Mouse (Mus musculus) liver, embryonic 12.5 days (tissue): ENCODE measurements around the gene Lctl. TPM values are rescaled to one million over a fixed set of nuclear protein-coding genes. Genes with fewer than 3 reads are reported as not detected.

Experiments used
- ATAC-seq: fragments of 200-750 bp; cut with Nextera tagmentation; 2 replicates; pipeline ENCODE4 v1.8.0; 2017; ENCODE audit warnings: moderate number of reproducible peaks, mild to moderate bottlenecking, moderate library complexity
- H3K27ac ChIP-seq: fragments of 300-500 bp; sonication (generic); 2 replicates; pipeline ENCODE4 v1.5.1; 2016; ENCODE audit warnings: mild to moderate bottlenecking
- H3K27me3 ChIP-seq: fragments of 300-500 bp; sonication (generic); replicated peaks from 2 replicates; pipeline ENCODE4 v1.6.1; 2016; ENCODE audit warnings: mild to moderate bottlenecking, moderate library complexity
- H3K36me3 ChIP-seq: fragments of 300-500 bp; sonication (generic); 2 replicates; pipeline ENCODE4 v1.6.1; 2016; ENCODE audit warnings: mild to moderate bottlenecking, moderate library complexity
- H3K4me1 ChIP-seq: fragments of 300-500 bp; sonication (generic); 2 replicates; pipeline ENCODE4 v1.6.1; 2016
- H3K4me2 ChIP-seq: fragments of 300-500 bp; sonication (generic); 2 replicates; pipeline ENCODE4 v1.6.1; 2016; ENCODE audit warnings: mild to moderate bottlenecking, moderate library complexity
- H3K4me3 ChIP-seq: fragments of 300-500 bp; sonication (generic); 2 replicates; pipeline ENCODE4 v1.5.1; 2016; ENCODE audit warnings: mild to moderate bottlenecking, moderate library complexity
- H3K9ac ChIP-seq: fragments of 300-500 bp; sonication (generic); 2 replicates; pipeline ENCODE4 v1.6.1; 2016; ENCODE audit warnings: mild to moderate bottlenecking, moderate library complexity
- H3K9me3 ChIP-seq: fragments of 300-500 bp; sonication (generic); replicated peaks from 2 replicates; pipeline ENCODE4 v1.6.1; 2016; ENCODE audit warnings: mild to moderate bottlenecking, moderate library complexity
- WGBS: fragments of 180-500 bp; shearing (Covaris S2); methylation state at CpG from one replicate; pipeline ENCODE4 v1.1.7; 2016; ENCODE audit not compliant: insufficient replicate concordance; 5-methylcytosine and 5-hydroxymethylcytosine counted together
- polyA plus RNA-seq: library from polyadenylated mRNA; unstranded; fragments of >200 nt; fragmentation: Nextera tagmentation; extraction: Ambion mirVana; gene quantifications from 2 replicates; pipeline ENCODE4 v1.2.1, GENCODE M21; 2016

Lctl gene
- polyA plus RNA-seq, 1 experiment from 2014 or later: not detected

DNA sequence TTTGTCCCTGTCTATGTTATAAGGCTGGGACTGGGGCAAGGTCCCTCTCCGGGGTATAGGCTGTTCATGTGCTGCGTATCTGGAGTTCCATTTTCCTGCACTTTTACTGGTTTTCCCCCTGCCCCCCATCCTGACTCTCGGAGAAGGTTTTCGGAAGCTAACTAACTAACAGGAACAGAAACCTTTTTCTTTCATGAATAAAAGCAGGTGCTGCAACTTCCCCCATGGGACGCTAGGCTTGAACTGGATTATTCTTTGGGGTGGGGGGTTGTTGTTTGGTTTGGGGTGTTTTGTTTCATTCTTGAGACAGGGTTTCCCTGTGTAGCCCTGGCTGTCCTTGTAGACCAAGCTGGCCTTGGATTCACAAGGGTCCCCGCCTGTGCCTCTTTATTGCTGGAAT, 30.4 kb upstream of the Lctl start:
- Histone ChIP-seq H3K4me3 (peak overlapping the region; percentile 68), H3K36me3 (0 out of 2 replicates have a peak, but pooled peaks cover 9% of the 10 kb centered on the region), H3K4me2 (peak overlapping the region; percentile 78), H3K9ac (peak overlapping the region; percentile 66), H3K27me3 (no peaks in the 10 kb centered on the region), H3K9me3 (no peaks in the 10 kb centered on the region), H3K4me1 (peaks cover 71% of the 10 kb centered on the region), H3K27ac (peak overlapping the region; percentile 95)
- 80% methylated on average over 6 of the region's 6 CpGs for WGBS
- no peak for ATAC-seq

GRCm38 (mm10) chr9:64087461-64088235, 29.3 kb upstream of the Lctl start:
- H3K9ac ChIP-seq: peak overlapping the region; percentile 66; the same call in 1 of the 2 replicates
- peaks cover 62% of the 10 kb centered on the region for H3K4me1 ChIP-seq
- 45% methylated on average over 5 of the region's 5 CpGs for WGBS
- H3K4me2 ChIP-seq: peak overlapping the region; percentile 78
- no peaks in the 10 kb centered on the region for H3K9me3 ChIP-seq
- H3K27me3 ChIP-seq: no peaks in the 10 kb centered on the region
- H3K4me3 ChIP-seq: no peak overlapping the region
- 0 out of 2 replicates have a peak, but pooled peaks cover 9% of the 10 kb centered on the region for H3K36me3 ChIP-seq
- H3K27ac ChIP-seq: peak overlapping the region; percentile 95
- no peak for ATAC-seq

DNA sequence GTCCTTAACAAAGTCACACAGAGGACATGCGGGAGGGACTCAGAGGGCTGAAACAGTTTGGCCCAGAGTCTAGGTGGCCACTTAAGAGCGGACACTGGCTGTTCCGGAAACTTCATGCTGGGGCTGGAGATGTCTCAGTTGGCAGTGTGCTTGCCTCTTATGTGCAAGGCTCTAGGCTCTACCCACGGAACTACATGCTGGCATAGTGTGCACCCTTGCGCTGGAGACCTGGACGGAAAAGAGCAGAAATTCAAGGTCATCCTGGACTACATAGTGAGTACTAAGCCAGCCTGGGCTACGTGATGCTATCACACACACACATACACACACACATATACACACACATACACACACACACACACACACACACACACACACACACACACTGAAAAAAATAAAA, 28.6 kb upstream of the Lctl start:
- no peak for ATAC-seq
- Histone ChIP-seq H3K4me1 (peaks cover 55% of the 10 kb centered on the region), H3K4me2 (no peak overlapping the region), H3K36me3 (0 out of 2 replicates have a peak, but pooled peaks cover 9% of the 10 kb centered on the region), H3K27ac (peak overlapping the region; percentile 24), H3K4me3 (no peak overlapping the region), H3K27me3 (no peaks in the 10 kb centered on the region), H3K9ac (no peak overlapping the region), H3K9me3 (no peaks in the 10 kb centered on the region)
- WGBS: 83% methylated on average over 7 of the region's 7 CpGs

DNA sequence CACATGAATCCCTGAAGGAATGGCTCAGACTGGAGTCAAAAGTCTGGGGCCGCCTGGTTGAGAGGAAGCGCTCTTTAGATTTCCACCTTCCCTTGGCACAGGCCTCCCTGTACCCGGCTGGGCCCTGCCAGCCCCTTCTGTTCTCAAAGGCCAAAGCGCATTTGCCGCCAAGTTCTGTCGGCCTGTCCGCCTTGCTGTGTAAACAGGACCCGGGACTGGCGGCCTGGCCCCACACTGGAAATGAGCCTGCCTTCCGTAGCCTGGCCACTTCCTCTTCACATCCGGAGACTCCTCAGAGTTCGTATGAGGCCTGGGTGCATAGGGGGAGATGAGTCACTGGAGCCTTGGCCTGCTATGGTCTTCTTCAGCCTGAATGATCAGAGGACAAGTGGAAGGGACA, 27.9 kb upstream of the Lctl start:
- no peak for ATAC-seq

DNA sequence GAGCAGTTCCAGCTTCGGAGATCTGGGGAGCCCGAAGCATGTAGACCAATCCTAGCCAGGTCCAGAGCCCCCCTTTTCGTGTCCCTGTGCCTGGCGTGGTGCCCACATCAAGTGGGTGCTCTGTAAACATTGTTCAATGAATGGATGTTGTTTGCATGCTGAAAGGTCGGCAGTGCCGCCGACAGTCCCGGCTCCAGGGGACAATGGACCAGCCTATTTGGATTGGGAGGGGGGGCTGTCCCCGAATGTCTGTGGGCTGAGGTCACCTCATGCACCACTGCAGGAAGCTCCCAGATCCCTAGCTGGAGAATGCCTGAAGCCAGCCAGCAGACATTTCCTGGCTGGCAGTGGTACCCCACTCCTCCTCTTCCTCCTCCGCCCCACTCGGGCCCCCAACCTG, 22.9 kb upstream of the Lctl start:
- H3K4me1 ChIP-seq: peaks cover 7% of the 10 kb centered on the region; the same call in 1 of the 2 replicates
- no peak overlapping the region for H3K4me2 ChIP-seq
- H3K9me3 ChIP-seq: no peaks in the 10 kb centered on the region
- no peaks in the 10 kb centered on the region for H3K36me3 ChIP-seq
- WGBS: 63% methylated on average over 11 of the region's 11 CpGs
- H3K27me3 ChIP-seq: no peaks in the 10 kb centered on the region; the same call in 1 of the 2 replicates
- H3K4me3 ChIP-seq: no peak overlapping the region
- H3K27ac ChIP-seq: no peak overlapping the region
- H3K9ac ChIP-seq: no peak overlapping the region
- peak; percentile 35; the same call in 1 of the 2 replicates for ATAC-seq

More for the DNA sequence above, 27.9 kb upstream of the Lctl start:
- H3K4me1 ChIP-seq: peaks cover 48% of the 10 kb centered on the region
- no peak overlapping the region for H3K4me2 ChIP-seq
- no peaks in the 10 kb centered on the region for H3K27me3 ChIP-seq
- H3K9ac ChIP-seq: no peak overlapping the region
- WGBS: 31% methylated on average over 12 of the region's 12 CpGs
- H3K9me3 ChIP-seq: no peaks in the 10 kb centered on the region
- peak overlapping the region; percentile 70 for H3K27ac ChIP-seq
- no peak overlapping the region for H3K4me3 ChIP-seq
- 0 out of 2 replicates have a peak, but pooled peaks cover 9% of the 10 kb centered on the region for H3K36me3 ChIP-seq

DNA sequence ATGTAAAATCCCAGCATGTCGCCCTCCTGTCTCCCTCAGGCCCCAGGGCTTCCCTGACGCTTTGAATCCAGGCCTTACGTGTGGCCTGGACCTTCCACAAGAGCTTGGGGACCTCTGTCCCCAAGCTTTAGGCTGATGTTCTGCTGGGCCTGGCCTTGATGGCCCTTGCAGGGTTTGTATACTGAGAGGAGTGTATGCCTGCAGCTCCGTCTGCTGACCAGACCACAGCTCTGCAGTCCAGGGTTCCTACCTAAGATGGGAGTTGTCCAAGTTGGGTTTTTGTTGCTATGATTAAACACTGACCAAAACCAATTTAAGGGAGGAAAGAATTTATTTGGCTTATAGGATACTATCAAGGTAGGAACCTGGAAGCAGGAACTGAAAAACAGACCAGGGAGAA, 18.7 kb upstream of the Lctl start:
- Histone ChIP-seq H3K36me3 (no peaks in the 10 kb centered on the region), H3K9me3 (no peaks in the 10 kb centered on the region), H3K9ac (no peak overlapping the region), H3K4me3 (no peak overlapping the region), H3K4me1 (peaks cover 12% of the 10 kb centered on the region; the same call in 1 of the 2 replicates), H3K27ac (no peak overlapping the region), H3K27me3 (no peaks in the 10 kb centered on the region; the same call in 1 of the 2 replicates), H3K4me2 (no peak overlapping the region)
- no peak for ATAC-seq
- whole genome bisulfite sequencing: 57% methylated on average over 4 of the region's 4 CpGs

DNA sequence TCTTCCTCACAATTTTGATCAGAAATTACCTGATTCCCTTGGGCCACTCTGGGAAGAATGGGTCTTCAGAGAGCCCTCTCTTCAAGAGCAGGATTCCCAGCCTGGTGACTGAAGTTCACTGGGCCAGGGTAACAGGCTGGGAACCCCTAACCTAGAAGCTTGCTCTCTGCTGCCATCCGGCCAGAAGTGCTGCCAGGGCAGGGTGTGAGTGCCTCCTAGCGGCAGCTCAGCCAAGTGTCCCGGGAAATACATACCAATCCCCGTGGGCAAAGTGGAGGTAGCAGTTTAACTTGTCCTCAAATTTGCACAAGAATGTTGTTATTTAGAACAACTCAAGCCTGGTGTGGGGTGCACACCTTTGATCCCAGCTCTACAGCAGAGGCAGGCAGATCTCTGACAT, 16.5 kb upstream of the Lctl start:
- no peak overlapping the region for H3K4me2 ChIP-seq
- H3K4me3 ChIP-seq: no peak overlapping the region
- no peak overlapping the region for H3K9ac ChIP-seq
- H3K27ac ChIP-seq: no peak overlapping the region
- no peak for ATAC-seq
- 2% methylated on average over 4 of the region's 4 CpGs for WGBS
- H3K4me1 ChIP-seq: 0 out of 2 replicates have a peak, but pooled peaks cover 15% of the 10 kb centered on the region
- no peaks in the 10 kb centered on the region for H3K36me3 ChIP-seq
- H3K9me3 ChIP-seq: no peaks in the 10 kb centered on the region
- no peaks in the 10 kb centered on the region for H3K27me3 ChIP-seq

- Histone ChIP-seq H3K9me3 (no peaks in the 10 kb centered on the region), H3K27me3 (no peaks in the 10 kb centered on the region), H3K4me3 (no peak overlapping the region), H3K9ac (no peak overlapping the region), H3K4me2 (no peak overlapping the region), H3K36me3 (no peaks in the 10 kb centered on the region), H3K27ac (0 out of 2 replicates have a peak overlapping the region, but pooled peaks have one; percentile 29), H3K4me1 (0 out of 2 replicates have a peak, but pooled peaks cover 15% of the 10 kb centered on the region)
- ATAC-seq: no peak
- 28% methylated on average over 6 of the region's 6 CpGs for WGBS
Observed at GRCm38 (mm10) chr9:64105301-64105700, 11.6 kb upstream of the Lctl start.

DNA sequence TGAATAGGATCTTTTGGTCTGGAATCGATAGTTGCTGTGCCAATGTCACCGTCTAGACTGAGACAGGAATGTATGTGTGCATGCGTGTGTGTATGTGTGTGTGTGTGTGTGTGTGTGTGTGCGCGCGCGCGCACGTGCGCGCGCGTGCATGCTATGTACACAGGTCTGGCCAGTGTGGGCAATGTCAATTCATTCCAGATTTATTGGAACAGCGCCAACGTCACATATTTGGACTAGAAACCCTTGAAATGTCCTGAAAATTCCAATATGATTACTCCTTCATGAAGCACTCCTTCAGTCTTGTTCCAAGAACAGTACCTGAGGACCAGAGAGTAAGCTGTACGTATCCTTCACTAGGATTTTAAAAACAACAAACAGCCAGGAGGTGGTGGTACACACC, 6.4 kb upstream of the Lctl start:
- H3K9ac ChIP-seq: no peak overlapping the region
- H3K9me3 ChIP-seq: no peaks in the 10 kb centered on the region
- H3K27me3 ChIP-seq: no peaks in the 10 kb centered on the region
- no peak overlapping the region for H3K4me3 ChIP-seq
- no peak overlapping the region for H3K4me2 ChIP-seq
- no peaks in the 10 kb centered on the region; the same call in 1 of the 2 replicates for H3K4me1 ChIP-seq
- no peak overlapping the region for H3K27ac ChIP-seq
- WGBS: 86% methylated on average over 16 of the region's 16 CpGs
- no peaks in the 10 kb centered on the region for H3K36me3 ChIP-seq
- no peak for ATAC-seq

- 38% methylated on average over 2 of the region's 2 CpGs for WGBS
- Histone ChIP-seq H3K4me3 (no peak overlapping the region), H3K4me2 (no peak overlapping the region), H3K9ac (no peak overlapping the region), H3K4me1 (no peaks in the 10 kb centered on the region; the same call in 1 of the 2 replicates), H3K27ac (no peak overlapping the region), H3K36me3 (no peaks in the 10 kb centered on the region), H3K27me3 (no peaks in the 10 kb centered on the region), H3K9me3 (no peaks in the 10 kb centered on the region)
- no peak for ATAC-seq
Observed at GRCm38 (mm10) chr9:64114646-64115045, 2.3 kb upstream of the Lctl start.

DNA sequence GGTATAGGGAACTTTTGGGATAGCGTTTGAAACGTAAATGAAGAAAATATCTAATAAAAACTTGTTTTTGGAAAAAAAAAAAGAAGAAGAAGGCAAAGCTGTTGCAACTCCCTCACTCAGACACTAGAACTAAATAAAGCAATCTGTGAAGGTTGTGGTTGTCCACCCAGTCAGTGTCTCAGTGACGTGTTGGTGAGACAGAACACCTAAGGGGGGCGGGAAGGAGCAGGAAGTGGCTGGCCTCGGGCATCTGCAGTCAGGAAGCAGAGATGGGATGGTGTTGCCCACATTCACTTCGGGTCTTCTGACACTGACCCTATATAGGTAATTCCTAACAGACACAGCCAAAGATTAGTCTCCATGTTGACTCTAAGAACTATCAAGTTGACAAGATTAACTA, 1.2 kb upstream of the Lctl start:
- peaks cover 8% of the 10 kb centered on the region for H3K4me1 ChIP-seq
- no peak overlapping the region for H3K9ac ChIP-seq
- H3K4me2 ChIP-seq: no peak overlapping the region
- H3K36me3 ChIP-seq: no peaks in the 10 kb centered on the region
- H3K27ac ChIP-seq: no peak overlapping the region
- ATAC-seq: no peak
- no peaks in the 10 kb centered on the region for H3K9me3 ChIP-seq
- 45% methylated on average over 6 of the region's 6 CpGs for whole genome bisulfite sequencing
- H3K4me3 ChIP-seq: no peak overlapping the region
- no peaks in the 10 kb centered on the region for H3K27me3 ChIP-seq

- Histone ChIP-seq H3K4me1 (peaks cover 12% of the 10 kb centered on the region), H3K4me3 (no peak overlapping the region), H3K27ac (no peak overlapping the region), H3K9ac (no peak overlapping the region), H3K4me2 (peak overlapping the region; percentile 62), H3K27me3 (no peaks in the 10 kb centered on the region), H3K36me3 (no peaks in the 10 kb centered on the region), H3K9me3 (no peaks in the 10 kb centered on the region)
- 24% methylated on average over 8 of the region's 8 CpGs for WGBS
- no peak for ATAC-seq
Observed at GRCm38 (mm10) chr9:64119898-64120297, 3.0 kb downstream of the Lctl start.
